Mouse (Mus musculus): ENCODE results near the gene Susd3.

Gene Susd3

DNA sequence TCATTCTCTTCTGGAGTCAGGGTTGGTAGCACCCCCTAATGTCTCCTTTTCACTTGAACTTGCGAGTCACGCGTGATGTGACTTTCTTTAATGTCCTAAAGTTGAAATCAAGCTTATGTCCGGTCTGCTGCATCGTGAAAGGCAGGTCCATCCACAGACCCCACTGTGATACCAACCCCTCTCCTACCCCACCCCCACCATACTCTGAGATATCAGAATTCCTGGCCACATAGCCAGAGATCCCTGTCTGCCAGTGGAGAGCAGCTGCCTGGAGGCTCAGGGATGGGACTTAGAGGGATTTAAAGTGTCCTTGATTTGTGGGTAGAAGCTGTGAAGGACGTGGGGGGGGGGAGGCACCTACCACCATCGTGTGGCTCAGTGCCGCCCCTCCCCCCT is at the start of gene Susd3:
TSS of gene Susd3 (minus strand) at position 240 of the 396 bp plus-strand sequence.
- DNase-seq (ENCODE audit: low spot score): no peak

DNA sequence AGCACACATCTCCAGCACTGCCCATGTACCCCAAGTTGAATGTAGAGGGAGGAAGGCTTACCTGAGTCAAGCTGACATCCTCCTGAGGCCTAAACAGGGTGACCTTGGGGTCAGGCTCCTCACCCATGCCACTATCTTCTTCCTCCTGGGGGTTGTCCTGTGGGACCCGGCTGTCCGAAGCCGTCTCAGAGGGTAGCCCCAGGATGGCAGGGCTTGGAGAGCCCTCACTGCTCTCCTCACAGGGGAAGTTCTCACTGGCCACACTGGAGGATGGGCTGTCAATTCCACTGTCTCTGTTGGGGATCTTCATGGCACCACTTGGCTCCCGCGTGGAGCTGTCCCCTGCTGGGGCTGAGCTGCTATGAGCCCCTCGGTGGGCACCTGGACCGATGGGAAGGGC is 47.8 kb upstream of the Susd3 start:
- no peak for DNase-seq (ENCODE audit: low spot score)

- no peak for DNase-seq (ENCODE audit: low spot score)
Observed at GRCm38 (mm10) chr13:49294108-49294507, 45.6 kb upstream of the Susd3 start.

DNA sequence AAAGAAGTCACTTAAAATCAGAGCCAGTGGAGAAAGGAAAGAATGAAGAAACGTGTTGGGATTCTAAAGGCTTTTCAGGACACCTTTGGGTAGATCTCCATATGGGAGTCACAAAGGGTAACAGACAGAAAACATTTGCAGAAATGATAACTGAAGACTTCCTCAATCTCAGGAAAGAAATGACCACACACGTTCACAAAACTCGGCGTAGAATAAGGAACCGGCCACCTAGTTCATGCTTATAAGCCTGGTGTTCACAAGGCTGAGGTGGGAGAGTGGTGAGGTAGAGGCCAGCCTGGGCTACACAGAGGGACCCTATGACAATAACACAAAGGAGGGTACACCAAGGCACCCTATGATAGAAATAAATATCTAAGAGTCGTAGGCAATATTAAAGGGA is 43.4 kb upstream of the Susd3 start:
- no peak for DNase-seq (ENCODE audit: low spot score)

DNA sequence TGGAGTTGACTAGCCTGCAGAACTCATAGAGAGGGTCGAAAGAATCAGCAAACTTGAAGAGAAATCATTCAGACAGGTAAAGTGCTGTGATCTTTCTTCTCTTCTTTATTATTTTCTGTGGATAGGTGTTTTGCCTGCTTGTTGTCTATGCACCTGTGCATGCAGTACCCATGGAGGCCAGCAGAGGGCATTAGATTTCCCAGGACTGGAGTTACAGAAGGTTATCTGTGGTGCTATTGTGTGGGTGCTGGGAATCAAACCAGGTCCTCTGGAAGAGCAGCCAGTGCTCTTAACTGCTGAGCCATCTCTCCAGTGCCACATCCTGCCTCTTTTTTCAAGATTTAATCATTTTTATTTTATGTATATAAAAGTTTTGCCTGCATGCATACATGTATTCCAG is 42.9 kb upstream of the Susd3 start:
- DNase-seq (ENCODE audit: low spot score): peak; percentile 64

DNA sequence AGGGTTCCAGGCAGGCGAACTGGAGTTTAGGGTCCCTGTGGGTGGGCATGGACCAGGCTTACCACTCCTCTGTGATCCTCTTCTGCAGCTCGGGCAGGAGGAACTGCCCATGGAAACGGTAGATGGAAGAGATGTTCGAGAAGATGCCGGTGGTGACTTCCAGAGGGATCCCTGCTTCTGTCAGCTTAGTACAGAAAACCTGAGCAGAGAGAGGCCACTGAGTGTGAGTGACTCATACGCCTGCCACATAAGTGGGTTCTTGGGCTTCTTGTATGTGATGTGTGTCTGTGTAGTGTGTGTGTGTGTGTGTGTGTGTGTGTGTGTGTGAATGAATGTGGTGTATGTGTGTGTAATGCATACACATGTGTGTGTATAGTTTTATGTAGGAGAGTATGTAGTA is 38.7 kb upstream of the Susd3 start:
- no peak for DNase-seq (ENCODE audit: low spot score)

- no peak for DNase-seq (ENCODE audit: low spot score)
Observed at GRCm38 (mm10) chr13:49286750-49287149, 38.2 kb upstream of the Susd3 start.

DNA sequence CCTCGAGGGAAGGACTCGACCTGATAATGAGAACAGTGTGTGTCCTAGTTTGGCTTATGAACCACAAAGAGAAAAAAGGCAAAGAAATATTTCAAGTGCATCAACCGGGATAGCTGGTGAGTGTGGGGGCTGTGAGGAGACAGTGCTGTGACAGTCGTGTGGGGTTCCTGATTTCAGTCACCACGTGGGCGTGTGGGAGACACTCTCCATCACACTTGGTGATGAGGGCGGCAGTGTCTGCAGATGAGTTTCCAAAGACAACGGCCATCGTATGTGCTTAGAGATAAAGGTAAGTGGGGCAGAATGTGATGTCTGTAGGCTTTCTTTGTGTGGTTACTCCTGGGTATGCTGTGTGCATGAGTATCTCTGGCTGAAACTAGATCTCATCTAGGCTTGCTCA is 35.2 kb upstream of the Susd3 start:
- DNase-seq (ENCODE audit: low spot score): peak; percentile 54

- no peak for DNase-seq (ENCODE audit: low spot score)
Observed at GRCm38 (mm10) chr13:49282168-49282567, 33.7 kb upstream of the Susd3 start.

DNA sequence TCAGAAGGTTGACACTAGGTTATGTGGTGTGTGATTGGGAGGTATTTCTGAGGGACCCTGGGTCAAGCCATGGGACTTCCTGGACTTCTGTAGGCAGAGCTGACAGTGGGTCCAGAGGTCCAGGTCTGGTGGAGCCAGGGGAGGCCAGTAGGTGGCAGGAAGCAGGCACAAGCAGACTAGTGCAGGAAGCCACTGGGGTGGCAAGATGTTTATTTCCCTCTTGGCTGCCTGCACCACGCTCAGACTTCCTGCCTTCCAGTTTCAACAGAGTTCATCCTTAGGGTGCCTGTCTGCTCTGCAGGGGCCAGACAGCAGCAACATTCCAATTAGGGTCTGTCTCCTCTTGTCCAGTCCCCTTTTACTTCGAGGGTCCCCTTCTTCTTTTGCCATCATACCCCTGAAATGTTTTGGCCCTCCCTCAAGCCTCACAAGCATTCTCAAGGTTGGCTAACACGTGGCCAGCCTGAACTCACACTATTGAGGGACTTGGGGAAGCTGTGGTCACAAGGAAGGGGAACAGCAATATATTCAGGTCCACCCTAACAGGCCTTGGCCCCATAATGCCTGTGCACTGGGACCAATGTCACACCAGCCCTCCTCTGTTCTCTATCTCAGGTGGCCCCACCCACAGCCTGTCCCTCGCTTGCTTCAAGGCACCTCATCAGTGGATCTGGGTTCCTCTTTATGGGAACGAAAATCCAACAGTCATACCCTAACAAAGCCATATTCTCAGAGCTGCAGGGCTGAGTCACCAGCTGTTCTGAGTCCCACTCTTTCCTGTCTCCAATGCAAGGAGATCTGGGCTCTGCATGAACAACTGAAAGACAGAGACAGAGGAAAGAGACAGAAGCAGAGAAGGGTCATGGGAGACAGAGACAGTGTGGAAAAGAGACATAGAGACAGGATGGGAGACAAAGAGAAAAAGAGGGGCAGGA is 23.6 kb upstream of the Susd3 start:
- no peak for DNase-seq (ENCODE audit: low spot score)

DNA sequence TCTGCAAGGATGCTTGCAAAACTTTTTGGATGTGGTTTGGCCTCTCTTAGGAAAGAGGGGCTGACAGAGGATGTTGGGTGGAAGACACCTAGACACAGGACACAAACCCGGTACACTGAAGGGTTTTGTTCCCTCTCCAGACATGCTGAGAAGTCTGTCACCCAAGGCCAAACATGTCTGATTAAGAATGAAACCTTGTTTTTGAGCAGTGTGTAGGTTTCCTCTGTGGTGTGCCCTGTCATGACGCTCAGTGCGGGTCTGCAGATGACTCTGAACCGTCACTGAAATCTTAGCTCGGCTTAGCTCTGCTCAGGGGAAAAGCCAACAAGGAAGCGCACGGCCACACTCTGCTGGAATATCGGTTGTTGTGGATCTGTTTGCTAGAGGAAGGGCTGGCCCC is 22.0 kb upstream of the Susd3 start:
- no peak for DNase-seq (ENCODE audit: low spot score)

DNA sequence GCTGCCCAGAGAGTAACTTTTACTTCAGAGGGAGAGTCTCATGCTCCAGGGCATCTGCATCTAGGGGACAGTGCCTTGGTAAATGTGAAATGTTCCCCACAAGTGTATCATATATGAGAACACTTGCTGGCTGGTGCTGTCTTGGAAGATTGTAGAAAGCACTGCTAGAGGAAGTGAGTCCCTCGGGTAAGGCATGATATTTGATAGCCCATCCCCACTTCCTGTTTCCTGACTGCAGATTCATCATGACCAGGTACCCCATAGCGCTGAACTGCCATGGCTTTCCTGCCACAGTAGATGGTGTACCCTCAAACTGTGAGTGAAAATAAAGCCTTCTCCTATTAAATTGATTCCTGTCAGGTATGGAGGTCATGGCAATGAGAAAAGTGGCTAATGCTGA is 19.1 kb upstream of the Susd3 start:
- DNase-seq (ENCODE audit: low spot score): no peak

DNA sequence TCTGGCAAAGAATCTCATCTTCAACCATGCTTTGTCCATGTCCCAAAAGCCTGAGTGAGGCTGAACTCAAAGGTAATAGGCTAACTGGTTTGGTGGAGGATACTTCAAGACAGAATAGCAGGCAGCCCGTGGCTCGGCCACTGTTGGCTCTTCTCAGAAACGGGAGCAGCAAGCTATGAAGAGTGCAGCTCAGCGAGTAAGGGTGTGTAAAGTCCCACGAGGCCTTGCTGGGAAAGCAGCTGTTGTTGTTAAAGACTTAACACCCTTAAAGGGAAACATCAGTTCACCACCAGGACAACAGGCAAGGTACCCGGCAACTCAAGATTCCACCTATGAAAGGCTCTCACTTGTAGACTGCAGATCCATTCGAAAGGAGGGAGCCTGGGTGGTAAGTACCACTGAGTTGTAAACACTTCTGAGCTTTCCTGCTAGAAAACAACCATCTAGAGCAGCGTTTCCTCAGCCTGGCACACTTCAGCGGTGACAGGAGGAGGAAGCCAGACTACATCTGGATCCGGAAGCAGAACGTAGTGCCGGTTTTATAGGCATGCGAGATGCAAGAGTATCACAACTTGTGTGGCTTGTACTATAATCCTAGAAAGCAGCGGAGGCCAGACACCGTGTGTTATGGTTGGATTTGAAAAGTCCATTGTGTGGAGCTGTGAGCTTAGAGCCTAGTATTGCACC is 11.7 kb upstream of the Susd3 start:
- no peak for DNase-seq (ENCODE audit: low spot score)

- DNase-seq (ENCODE audit: low spot score): no peak
Observed at GRCm38 (mm10) chr13:49257819-49258313, 9.4 kb upstream of the Susd3 start.

DNA sequence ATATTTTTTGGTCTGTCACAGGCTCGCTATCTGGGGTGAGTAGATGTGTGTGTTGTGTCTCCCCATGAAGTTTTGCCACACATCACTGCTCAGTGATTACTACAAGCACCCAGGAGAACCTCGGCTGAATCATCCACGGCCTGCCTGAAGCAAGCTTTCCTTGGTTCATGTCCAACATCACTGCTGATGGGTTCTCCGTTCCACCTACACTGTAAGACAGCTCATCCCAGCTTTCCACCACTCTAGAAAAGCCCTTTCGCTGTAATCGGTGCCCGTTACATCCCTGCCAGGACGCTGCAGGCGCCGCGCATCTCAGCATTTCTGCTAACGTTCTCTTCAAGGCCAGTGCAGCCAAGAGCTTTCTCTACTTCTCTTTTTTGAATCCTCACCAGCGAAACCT is 4.2 kb upstream of the Susd3 start:
- no peak for DNase-seq (ENCODE audit: low spot score)

GRCm38 (mm10) chr13:49252113-49252512 is 3.6 kb upstream of the Susd3 start:
- no peak for DNase-seq (ENCODE audit: low spot score)

DNA sequence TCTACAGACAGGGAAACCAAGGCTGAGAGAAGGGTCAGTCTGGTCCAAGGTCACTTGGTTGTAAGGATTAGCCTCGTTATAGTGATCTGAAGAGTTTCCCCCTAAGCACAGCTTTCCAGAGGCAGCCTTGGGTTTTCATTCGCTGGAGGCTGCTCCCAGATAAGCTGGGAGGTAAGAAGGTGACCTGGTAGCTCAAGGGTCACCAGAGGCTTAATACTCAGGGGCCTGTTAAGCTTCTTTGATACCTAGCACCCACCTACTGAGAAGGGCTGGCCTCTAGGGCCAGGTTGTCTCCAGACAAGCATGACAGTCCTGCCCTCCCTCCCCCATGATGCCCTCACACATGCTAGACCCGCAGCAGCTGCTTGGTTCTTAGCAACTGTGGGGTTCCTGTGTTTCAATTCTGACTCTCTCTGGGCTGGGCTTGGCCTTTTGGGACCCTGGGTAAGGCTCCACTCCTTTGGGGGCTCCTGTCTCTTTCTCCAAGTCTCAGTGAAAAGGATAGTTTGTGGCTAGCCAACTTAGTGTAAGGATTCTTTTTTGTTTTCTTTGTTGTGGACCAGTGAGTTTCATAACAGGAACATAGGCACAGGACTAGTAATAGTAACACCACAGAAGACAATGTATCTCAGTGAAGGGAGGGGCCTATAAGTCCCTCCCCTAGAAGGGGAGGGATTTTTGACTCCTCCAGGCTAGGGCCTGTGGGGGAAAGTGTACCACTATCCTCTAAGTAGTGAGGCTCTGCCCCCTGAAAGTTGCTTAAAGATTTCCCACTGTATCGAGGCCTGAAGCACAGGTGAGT is 2.4 kb upstream of the Susd3 start:
- DNase-seq (ENCODE audit: low spot score): no peak

DNA sequence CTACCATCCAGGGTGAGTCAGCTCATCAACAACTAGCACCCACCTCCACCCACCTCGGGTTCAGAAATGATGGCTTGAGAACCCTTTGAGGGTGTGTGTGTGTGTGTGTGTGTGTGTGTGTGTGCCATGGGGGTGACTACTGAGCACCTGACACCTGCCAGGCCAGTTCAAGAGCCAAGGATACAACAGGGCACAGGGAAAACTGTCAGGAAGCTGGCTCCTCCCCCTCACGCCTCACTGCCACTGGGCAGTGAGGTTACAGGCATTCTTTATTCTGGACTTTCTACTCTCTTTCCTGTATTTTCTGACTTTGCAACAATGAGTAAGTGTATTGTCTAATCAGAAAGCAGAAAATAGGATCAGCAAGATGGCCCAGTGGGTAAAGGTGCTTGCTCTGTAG is 1.1 kb upstream of the Susd3 start:
- no peak for DNase-seq (ENCODE audit: low spot score)

DNA sequence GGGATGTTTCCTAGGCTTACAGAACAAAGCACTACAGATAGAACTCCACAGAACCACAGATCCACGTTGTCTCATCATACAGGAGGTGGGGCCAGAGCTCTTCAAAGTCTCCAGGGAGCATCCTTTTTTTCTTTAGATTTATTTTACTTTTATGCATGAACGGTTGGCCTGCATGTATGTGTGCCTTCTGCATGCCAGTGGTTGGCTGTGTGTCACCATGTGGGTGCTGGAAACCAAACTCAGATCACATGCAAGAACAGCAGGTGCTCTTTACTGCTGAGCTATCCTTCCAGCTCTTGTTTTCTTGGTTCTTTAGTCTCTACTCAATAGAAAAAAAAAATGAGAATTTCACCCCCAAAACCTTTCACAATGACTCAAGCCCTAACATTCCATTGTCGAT is 417 bp upstream of the Susd3 start:
- DNase-seq (ENCODE audit: low spot score): no peak

- peak; percentile 79 for DNase-seq (ENCODE audit: low spot score)
Observed at GRCm38 (mm10) chr13:49247740-49248466, 603 bp downstream of the Susd3 start.

- DNase-seq (ENCODE audit: low spot score): no peak
Observed at GRCm38 (mm10) chr13:49247232-49247739, 1.2 kb downstream of the Susd3 start.

DNA sequence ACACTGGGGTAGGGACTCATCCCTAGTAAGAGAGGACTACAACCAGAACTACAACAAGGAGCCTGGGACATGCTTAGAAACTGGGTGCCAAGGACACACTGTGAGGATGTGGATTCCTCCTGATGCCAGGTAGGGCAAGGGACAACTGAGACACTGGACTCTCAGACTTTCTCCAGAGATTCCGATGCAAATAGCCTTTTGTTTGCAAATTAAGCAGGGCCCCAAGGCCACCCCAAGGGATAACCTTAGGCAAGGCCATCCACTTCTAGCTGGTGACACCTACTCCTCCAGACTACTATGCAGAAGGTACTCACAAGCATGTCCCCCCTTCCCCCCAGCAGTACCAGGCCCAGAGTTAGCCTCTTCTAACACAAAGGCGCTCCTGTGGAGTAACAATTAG is 1.9 kb downstream of the Susd3 start:
- no peak for DNase-seq (ENCODE audit: low spot score)
